Mouse (Mus musculus) CH12.LX (cell line): ENCODE measurements at regions not wholly inside any gene's neighbourhood (a gene's known extent, or its start where the extent isn't known, plus 50 kb on each side); places are given as distances from the start of the nearest gene placed in this dataset.
A peak's percentile ranks its signal among the peaks of the same experiment; 100 is the strongest.

Source experiments
- CTCF ChIP-seq, 2 experiments: IDR thresholded peaks in 1 of 2; conservative IDR thresholded peaks in 1 of 2; 2 replicates each; pipeline ENCODE4 v1.5.1; 2011 to 2012; ENCODE audit warnings: low read depth in 2 of 2, low read length in 2 of 2, improper control_type of control experiment in 1 of 2, inconsistent platforms in 1 of 2, mild to moderate bottlenecking in 1 of 2, moderate library complexity in 1 of 2
- ELF1 ChIP-seq: IDR thresholded peaks from 2 replicates; pipeline ENCODE4 v1.6.1; 2014; ENCODE audit warnings: low read depth, mild to moderate bottlenecking, inconsistent platforms, low read length, improper control_type of control experiment
- IRF4 ChIP-seq: IDR thresholded peaks from 2 replicates; pipeline ENCODE4 v1.6.1; 2014; ENCODE audit warnings: low read depth, mild to moderate bottlenecking, inconsistent platforms, low read length, improper control_type of control experiment
- MYC ChIP-seq: IDR thresholded peaks from 2 replicates; pipeline ENCODE4 v1.6.1; 2011; ENCODE audit warnings: low read depth, mild to moderate bottlenecking, improper control_type of control experiment, low read length
- TBP ChIP-seq: conservative IDR thresholded peaks from 2 replicates; pipeline ENCODE4 v1.6.1; 2011; ENCODE audit warnings: low read depth, low read length, improper control_type of control experiment
- ZMIZ1 ChIP-seq: IDR thresholded peaks from 2 replicates; pipeline ENCODE4 v1.6.1; 2012; ENCODE audit warnings: low read depth, mild to moderate bottlenecking, inconsistent platforms, low read length, improper control_type of control experiment

DNA sequence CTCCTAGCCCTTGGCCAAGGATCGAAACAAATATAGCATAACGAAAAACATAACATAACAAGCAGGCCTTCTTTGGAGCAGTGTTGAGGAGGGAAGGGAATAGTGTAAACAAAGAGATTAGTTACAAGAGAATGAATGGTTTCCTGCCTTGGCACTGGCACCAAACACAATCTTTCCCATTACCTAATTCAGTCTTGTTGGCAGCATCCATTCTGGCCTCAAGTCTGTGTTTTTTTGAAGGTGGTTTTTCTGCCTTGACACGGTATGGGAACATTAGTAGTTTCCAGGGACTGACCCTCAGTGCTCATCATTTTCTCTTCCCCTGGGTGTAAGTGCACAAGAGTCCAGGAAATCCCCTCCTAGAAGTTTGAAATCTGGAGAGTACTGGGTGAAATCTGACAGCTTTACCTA lies 106.8 kb upstream of the Cdc42ep3 start:
- 0 out of 2 replicates have a peak, but pooled peaks have one; percentile 25 for TF ChIP-seq TBP
- TF ChIP-seq ELF1 = no peak
- TF ChIP-seq MYC = no peak
- no peak for TF ChIP-seq CTCF (conservative IDR thresholded peaks at IDR 0.05 in 1 of 2, IDR thresholded peaks at IDR 0.05 in 1 of 2; ENCODE audit: low read depth in 2 of 2, low read length in 2 of 2)
- TF ChIP-seq IRF4 = peak; percentile 59
- no peak for TF ChIP-seq ZMIZ1
